Mouse (Mus musculus): ENCODE data around the gene Cyp2c23.

Gene Cyp2c23

GRCm38 (mm10) chr19:43977799-43978198 is 51.2 kb downstream of the Cyp2c23 start:
- Histone ChIP-seq H3K4me3 (replicated peaks; ENCODE audit: low read length) (no peak overlapping the region), H3K27me3 (ENCODE audit: insufficient read depth, low read length) (peaks cover 5% of the 10 kb centered on the region; the same call in 1 of the 2 replicates), H3K36me3 (ENCODE audit: insufficient read depth, low read length) (no peaks in the 10 kb centered on the region), H3K4me1 (replicated peaks; ENCODE audit: low read depth, low read length) (peaks cover 19% of the 10 kb centered on the region), H3K9me3 (ENCODE audit: low read length) (peaks cover 6% of the 10 kb centered on the region)
- no peak for TF ChIP-seq NANOG (IDR thresholded peaks at IDR 0.05; ENCODE audit: borderline replicate concordance, low read length)

- peaks cover 6% of the 10 kb centered on the region for H3K9me3 ChIP-seq (ENCODE audit: low read length)
These were observed 52.3 kb downstream of the Cyp2c23 start for GRCm38 (mm10) chr19:43976661-43977060.

DNA sequence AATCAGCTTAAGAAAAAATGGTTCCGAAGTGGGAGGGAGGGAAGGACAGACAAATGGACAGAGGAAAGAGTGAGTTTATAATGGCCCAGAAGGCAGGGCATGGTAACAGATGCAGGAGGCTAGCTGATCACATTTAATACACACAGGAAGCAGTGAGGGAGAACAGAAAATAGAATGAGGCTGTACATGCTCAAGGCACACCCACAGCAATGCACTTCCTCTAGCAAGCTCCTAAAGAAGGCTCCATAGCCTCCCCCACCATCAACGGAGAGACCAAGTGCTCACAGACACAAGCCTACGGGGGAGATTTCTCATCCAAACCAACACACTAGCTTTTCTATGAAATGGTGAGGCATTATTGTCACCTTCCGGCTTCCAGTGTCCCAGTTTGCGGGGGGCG is 54.8 kb downstream of the Cyp2c23 start:
- Histone ChIP-seq H3K36me3 (ENCODE audit: insufficient read depth, low read length) (no peaks in the 10 kb centered on the region), H3K4me1 (replicated peaks; ENCODE audit: low read depth, low read length) (peaks cover 31% of the 10 kb centered on the region), H3K27me3 (ENCODE audit: insufficient read depth, low read length) (no peaks in the 10 kb centered on the region; the same call in 1 of the 2 replicates), H3K9me3 (ENCODE audit: low read length) (peaks cover 6% of the 10 kb centered on the region), H3K4me3 (replicated peaks; ENCODE audit: low read length) (no peak overlapping the region)
- TF ChIP-seq POU5F1 (IDR thresholded peaks at IDR 0.05; ENCODE audit: borderline replicate concordance, low read length) (no peak), NANOG (IDR thresholded peaks at IDR 0.05; ENCODE audit: borderline replicate concordance, low read length) (no peak), CTCF (conservative IDR thresholded peaks at IDR 0.05; ENCODE audit: low read length) (no peak)

More at GRCm38 (mm10) chr19:43976661-43977060, 52.3 kb downstream of the Cyp2c23 start:
- Histone ChIP-seq H3K4me1 (replicated peaks; ENCODE audit: low read depth, low read length) (peaks cover 28% of the 10 kb centered on the region), H3K36me3 (ENCODE audit: insufficient read depth, low read length) (no peaks in the 10 kb centered on the region), H3K27me3 (ENCODE audit: insufficient read depth, low read length) (peaks cover 3% of the 10 kb centered on the region; the same call in 1 of the 2 replicates), H3K4me3 (replicated peaks; ENCODE audit: low read length) (no peak overlapping the region)
- TF ChIP-seq NANOG (IDR thresholded peaks at IDR 0.05; ENCODE audit: borderline replicate concordance, low read length) (no peak), POU5F1 (IDR thresholded peaks at IDR 0.05; ENCODE audit: borderline replicate concordance, low read length) (no peak), CTCF (conservative IDR thresholded peaks at IDR 0.05; ENCODE audit: low read length) (no peak)

- Histone ChIP-seq H3K4me3 (replicated peaks; ENCODE audit: low read length) (no peak overlapping the region), H3K36me3 (ENCODE audit: insufficient read depth, low read length) (no peaks in the 10 kb centered on the region), H3K9me3 (ENCODE audit: low read length) (peaks cover 6% of the 10 kb centered on the region), H3K4me1 (replicated peaks; ENCODE audit: low read depth, low read length) (peaks cover 31% of the 10 kb centered on the region), H3K27me3 (ENCODE audit: insufficient read depth, low read length) (no peaks in the 10 kb centered on the region; the same call in 1 of the 2 replicates)
- TF ChIP-seq CTCF (conservative IDR thresholded peaks at IDR 0.05; ENCODE audit: low read length), result no peak
- no peak for TF ChIP-seq NANOG (IDR thresholded peaks at IDR 0.05; ENCODE audit: borderline replicate concordance, low read length)
- no peak for TF ChIP-seq POU5F1 (IDR thresholded peaks at IDR 0.05; ENCODE audit: borderline replicate concordance, low read length)
These were observed 55.3 kb downstream of the Cyp2c23 start for GRCm38 (mm10) chr19:43973711-43974110.

- no peaks in the 10 kb centered on the region for H3K36me3 ChIP-seq (ENCODE audit: insufficient read depth, low read length)
- peaks cover 28% of the 10 kb centered on the region for H3K4me1 ChIP-seq (replicated peaks; ENCODE audit: low read depth, low read length)
- H3K4me3 ChIP-seq (replicated peaks; ENCODE audit: low read length), result no peak overlapping the region
- peaks cover 6% of the 10 kb centered on the region for H3K9me3 ChIP-seq (ENCODE audit: low read length)
- H3K27me3 ChIP-seq (ENCODE audit: insufficient read depth, low read length), result peaks cover 3% of the 10 kb centered on the region; the same call in 1 of the 2 replicates
- TF ChIP-seq CTCF (conservative IDR thresholded peaks at IDR 0.05; ENCODE audit: low read length) (no peak), POU5F1 (IDR thresholded peaks at IDR 0.05; ENCODE audit: borderline replicate concordance, low read length) (no peak), NANOG (IDR thresholded peaks at IDR 0.05; ENCODE audit: borderline replicate concordance, low read length) (no peak)
These were observed 56.9 kb downstream of the Cyp2c23 start for GRCm38 (mm10) chr19:43972129-43972528.

DNA sequence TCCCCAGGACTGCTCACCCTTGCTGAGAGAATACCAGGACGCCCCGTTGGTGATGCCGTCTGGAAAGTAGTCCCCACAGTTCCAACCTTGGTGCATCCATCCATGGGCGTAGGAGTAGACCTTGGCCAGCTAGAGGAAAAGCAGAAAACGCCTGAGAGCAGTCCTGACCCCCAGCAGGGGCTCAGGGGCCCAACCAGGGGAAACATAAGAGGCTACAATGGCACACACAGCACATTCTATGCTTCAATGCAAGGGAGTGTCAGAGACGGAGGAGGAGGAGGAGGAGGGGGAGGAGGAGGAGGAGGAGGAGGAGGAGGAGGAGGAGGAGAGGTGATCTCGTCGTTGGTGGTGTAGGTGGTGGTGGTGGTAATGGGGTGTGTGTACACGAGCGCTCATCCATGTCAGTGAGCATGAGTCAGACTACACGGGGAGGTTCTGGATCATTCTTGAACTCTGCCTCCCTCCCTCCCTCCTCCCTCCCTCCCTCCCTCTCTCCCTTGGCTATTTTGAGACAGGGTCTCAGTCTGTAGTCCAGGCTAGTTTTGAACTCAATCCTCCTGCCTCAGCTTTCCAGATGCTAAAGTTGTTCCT is 60.5 kb downstream of the Cyp2c23 start:
- TF ChIP-seq POU5F1 (IDR thresholded peaks at IDR 0.05; ENCODE audit: borderline replicate concordance, low read length) (no peak), CTCF (conservative IDR thresholded peaks at IDR 0.05; ENCODE audit: low read length) (no peak), NANOG (IDR thresholded peaks at IDR 0.05; ENCODE audit: borderline replicate concordance, low read length) (no peak)
- H3K27me3 ChIP-seq (ENCODE audit: insufficient read depth, low read length), result peaks cover 7% of the 10 kb centered on the region; the same call in 1 of the 2 replicates
- H3K36me3 ChIP-seq (ENCODE audit: insufficient read depth, low read length), result no peaks in the 10 kb centered on the region
- H3K9me3 ChIP-seq (ENCODE audit: low read length), result no peaks in the 10 kb centered on the region
- H3K4me3 ChIP-seq (replicated peaks; ENCODE audit: low read length), result no peak overlapping the region
- H3K4me1 ChIP-seq (replicated peaks; ENCODE audit: low read depth, low read length), result peaks cover 21% of the 10 kb centered on the region

DNA sequence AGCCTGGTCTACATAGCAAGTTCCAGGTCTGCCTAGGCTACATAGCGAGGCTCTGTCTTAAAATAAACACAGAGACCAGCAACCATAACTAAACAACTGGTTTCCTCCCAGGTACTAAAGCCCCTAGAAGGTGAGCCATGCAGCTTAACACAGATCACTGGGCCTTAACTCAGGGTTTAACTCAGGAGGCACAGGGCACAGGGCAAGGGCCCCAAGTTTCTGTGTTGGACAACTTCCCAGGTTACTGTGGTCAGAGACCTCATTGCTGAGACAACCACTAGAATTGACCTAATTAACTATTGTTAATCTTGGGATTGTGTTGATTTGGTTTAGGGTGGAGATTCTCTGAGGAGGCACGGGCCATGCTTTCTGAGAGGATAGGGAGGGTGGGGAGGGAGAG is 62.5 kb downstream of the Cyp2c23 start:
- H3K36me3 ChIP-seq (ENCODE audit: insufficient read depth, low read length), result no peaks in the 10 kb centered on the region
- H3K4me3 ChIP-seq (replicated peaks; ENCODE audit: low read length), result no peak overlapping the region
- TF ChIP-seq CTCF (conservative IDR thresholded peaks at IDR 0.05; ENCODE audit: low read length) (no peak), NANOG (IDR thresholded peaks at IDR 0.05; ENCODE audit: borderline replicate concordance, low read length) (no peak), POU5F1 (IDR thresholded peaks at IDR 0.05; ENCODE audit: borderline replicate concordance, low read length) (no peak)
- peaks cover 13% of the 10 kb centered on the region for H3K4me1 ChIP-seq (replicated peaks; ENCODE audit: low read depth, low read length)
- peaks cover 7% of the 10 kb centered on the region; the same call in 1 of the 2 replicates for H3K27me3 ChIP-seq (ENCODE audit: insufficient read depth, low read length)
- H3K9me3 ChIP-seq (ENCODE audit: low read length), result no peaks in the 10 kb centered on the region

GRCm38 (mm10) chr19:43965496-43966085 is 63.4 kb downstream of the Cyp2c23 start:
- Histone ChIP-seq H3K4me1 (replicated peaks; ENCODE audit: low read depth, low read length) (peaks cover 10% of the 10 kb centered on the region), H3K9me3 (ENCODE audit: low read length) (no peaks in the 10 kb centered on the region), H3K4me3 (replicated peaks; ENCODE audit: low read length) (no peak overlapping the region), H3K27me3 (ENCODE audit: insufficient read depth, low read length) (peaks cover 7% of the 10 kb centered on the region; the same call in 1 of the 2 replicates), H3K36me3 (ENCODE audit: insufficient read depth, low read length) (no peaks in the 10 kb centered on the region)
- TF ChIP-seq CTCF (conservative IDR thresholded peaks at IDR 0.05; ENCODE audit: low read length) (no peak), NANOG (IDR thresholded peaks at IDR 0.05; ENCODE audit: borderline replicate concordance, low read length) (no peak), POU5F1 (IDR thresholded peaks at IDR 0.05; ENCODE audit: borderline replicate concordance, low read length) (no peak)

Data from E14TG2a.4 (cell line).